Mouse (Mus musculus) neural tube, embryonic 12.5 days (tissue): ENCODE data around the gene Cpt1a. TPM values are rescaled to one million over a fixed set of nuclear protein-coding genes. Genes with fewer than 3 reads are reported as not detected.

Source experiments
- ATAC-seq: fragments of 200-750 bp; cut with Nextera tagmentation; 2 replicates; pipeline ENCODE4 v1.8.0; 2017; ENCODE audit warnings: low read depth, mild to moderate bottlenecking, moderate TSS enrichment, moderate library complexity; ENCODE audit not compliant: low FRiP score
- H3K27ac ChIP-seq: fragments of 300-500 bp; sonication (generic); 2 replicates; pipeline ENCODE4 v1.5.1; 2016
- H3K27me3 ChIP-seq: fragments of 300-500 bp; sonication (generic); replicated peaks from 2 replicates; pipeline ENCODE4 v1.6.1; 2016; ENCODE audit warnings: mild to moderate bottlenecking
- H3K36me3 ChIP-seq: fragments of 300-500 bp; sonication (generic); 2 replicates; pipeline ENCODE4 v1.6.1; 2016; ENCODE audit warnings: mild to moderate bottlenecking
- H3K4me1 ChIP-seq: fragments of 300-500 bp; sonication (generic); 2 replicates; pipeline ENCODE4 v1.6.1; 2016
- H3K4me2 ChIP-seq: fragments of 300-500 bp; sonication (generic); replicated peaks from 2 replicates; pipeline ENCODE4 v1.6.1; 2016; ENCODE audit warnings: mild to moderate bottlenecking
- H3K4me3 ChIP-seq: fragments of 300-500 bp; sonication (generic); 2 replicates; pipeline ENCODE4 v1.5.1; 2016
- H3K9ac ChIP-seq: fragments of 300-500 bp; sonication (generic); 2 replicates; pipeline ENCODE4 v1.6.1; 2016; ENCODE audit warnings: mild to moderate bottlenecking
- H3K9me3 ChIP-seq: fragments of 300-500 bp; sonication (generic); 2 replicates; pipeline ENCODE4 v1.6.1; 2016; ENCODE audit warnings: mild to moderate bottlenecking
- WGBS: fragments of 180-500 bp; shearing (Covaris S2); methylation state at CpG from one replicate; pipeline ENCODE4 v1.1.7; 2016; 5-methylcytosine and 5-hydroxymethylcytosine counted together
- polyA plus RNA-seq: library from polyadenylated mRNA; unstranded; fragments of >200 nt; fragmentation: Nextera tagmentation; extraction: Ambion mirVana; gene quantifications from 2 replicates; pipeline ENCODE4 v1.2.1, GENCODE M21; 2016

Gene Cpt1a
- polyA plus RNA-seq, 1 experiment from 2014 or later: 10.6 TPM

GRCm38 (mm10) chr19:3419251-3419650, 97.1 kb downstream of the Cpt1a start:
- Histone ChIP-seq H3K9me3 (no peaks in the 10 kb centered on the region), H3K27me3 (peaks cover 16% of the 10 kb centered on the region), H3K4me1 (peaks cover 5% of the 10 kb centered on the region; the same call in 1 of the 2 replicates), H3K4me3 (no peak overlapping the region), H3K9ac (no peak overlapping the region), H3K4me2 (no peak overlapping the region), H3K36me3 (no peaks in the 10 kb centered on the region), H3K27ac (no peak overlapping the region)
- ATAC-seq: no peak
- WGBS: 63% methylated on average over 5 of the region's 5 CpGs

- H3K9me3 ChIP-seq: no peaks in the 10 kb centered on the region
- no peak overlapping the region for H3K27ac ChIP-seq
- 39% methylated on average over 6 of the region's 6 CpGs for WGBS
- H3K4me3 ChIP-seq: no peak overlapping the region
- H3K4me2 ChIP-seq: no peak overlapping the region
- H3K36me3 ChIP-seq: no peaks in the 10 kb centered on the region
- H3K4me1 ChIP-seq: no peaks in the 10 kb centered on the region
- no peak overlapping the region for H3K9ac ChIP-seq
- no peaks in the 10 kb centered on the region for H3K27me3 ChIP-seq
- peak; percentile 55; the same call in 1 of the 2 replicates for ATAC-seq
Observed at GRCm38 (mm10) chr19:3422488-3422887, 100.4 kb downstream of the Cpt1a start.

DNA sequence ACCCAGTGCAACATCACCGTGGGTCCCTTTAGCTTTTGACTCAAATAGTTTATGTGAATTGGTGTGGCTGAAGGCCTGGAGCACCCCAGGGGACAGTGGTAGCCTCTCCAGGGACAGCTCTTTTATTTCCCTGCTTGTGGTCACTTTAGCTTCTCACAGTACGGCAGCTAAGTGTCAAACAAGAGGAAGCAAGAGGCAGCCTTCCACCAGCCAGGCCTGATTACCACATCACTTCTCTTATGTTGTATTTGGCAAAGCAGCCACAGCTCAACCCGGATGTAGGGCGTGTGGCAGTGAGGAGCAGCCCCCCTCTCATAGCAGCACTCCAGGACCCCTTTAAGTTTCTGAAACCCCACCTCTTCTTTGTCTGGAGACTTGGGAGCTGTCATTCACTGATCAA, 100.8 kb downstream of the Cpt1a start:
- no peaks in the 10 kb centered on the region for H3K27me3 ChIP-seq
- ATAC-seq: no peak
- H3K4me1 ChIP-seq: no peaks in the 10 kb centered on the region
- no peaks in the 10 kb centered on the region for H3K36me3 ChIP-seq
- H3K9me3 ChIP-seq: no peaks in the 10 kb centered on the region
- H3K4me2 ChIP-seq: no peak overlapping the region
- no peak overlapping the region for H3K9ac ChIP-seq
- no peak overlapping the region for H3K27ac ChIP-seq
- no peak overlapping the region for H3K4me3 ChIP-seq
- WGBS: 53% methylated on average over 4 of the region's 4 CpGs

GRCm38 (mm10) chr19:3424214-3424613, 102.1 kb downstream of the Cpt1a start:
- Histone ChIP-seq H3K4me2 (no peak overlapping the region), H3K9ac (no peak overlapping the region), H3K4me3 (no peak overlapping the region), H3K27ac (no peak overlapping the region), H3K4me1 (no peaks in the 10 kb centered on the region), H3K27me3 (no peaks in the 10 kb centered on the region), H3K9me3 (no peaks in the 10 kb centered on the region), H3K36me3 (no peaks in the 10 kb centered on the region)
- 84% methylated on average over 2 of the region's 2 CpGs for WGBS
- ATAC-seq: no peak

DNA sequence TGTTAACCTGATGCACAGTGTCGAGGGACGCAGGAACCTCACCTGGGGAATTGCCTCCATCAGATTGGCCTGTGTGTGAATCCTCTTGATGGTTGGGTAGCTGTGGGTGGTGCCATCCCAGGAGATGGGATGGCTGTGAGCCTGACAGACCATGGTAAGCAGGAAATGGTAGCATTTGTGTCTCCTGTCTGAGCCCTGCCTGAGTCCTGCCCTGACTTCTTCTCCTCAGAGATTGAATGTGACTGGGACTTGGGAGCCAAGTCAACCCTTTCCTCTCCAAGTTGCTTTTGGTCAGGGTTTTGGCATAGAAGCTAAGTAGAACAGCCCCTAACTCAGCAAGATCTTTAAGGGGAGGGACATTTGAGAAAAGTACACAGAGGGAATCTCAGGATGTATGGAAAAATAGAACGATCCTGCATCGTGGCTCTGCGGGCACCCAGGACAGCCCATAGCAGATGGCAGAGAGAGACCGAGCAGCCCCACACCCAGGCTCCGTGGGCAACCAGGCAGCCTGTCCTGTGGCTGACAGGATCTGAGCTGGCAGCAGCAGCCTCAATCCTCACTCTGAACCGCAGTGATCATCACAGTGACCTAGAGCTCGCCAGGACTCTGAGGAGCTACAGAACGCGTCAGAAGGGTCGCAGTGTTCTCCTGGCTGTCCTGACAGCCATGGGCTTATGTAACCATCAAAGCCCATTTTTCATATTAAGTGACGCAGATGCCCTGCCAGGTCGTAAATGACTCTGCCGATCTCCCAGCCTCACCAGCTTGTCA, 106.1 kb downstream of the Cpt1a start:
- no peaks in the 10 kb centered on the region for H3K4me1 ChIP-seq
- H3K9me3 ChIP-seq: no peaks in the 10 kb centered on the region
- WGBS: 85% methylated on average over 15 of the region's 15 CpGs
- no peak overlapping the region for H3K9ac ChIP-seq
- H3K36me3 ChIP-seq: no peaks in the 10 kb centered on the region
- no peak overlapping the region for H3K4me3 ChIP-seq
- H3K27ac ChIP-seq: no peak overlapping the region
- no peak for ATAC-seq
- H3K27me3 ChIP-seq: no peaks in the 10 kb centered on the region
- H3K4me2 ChIP-seq: no peak overlapping the region

DNA sequence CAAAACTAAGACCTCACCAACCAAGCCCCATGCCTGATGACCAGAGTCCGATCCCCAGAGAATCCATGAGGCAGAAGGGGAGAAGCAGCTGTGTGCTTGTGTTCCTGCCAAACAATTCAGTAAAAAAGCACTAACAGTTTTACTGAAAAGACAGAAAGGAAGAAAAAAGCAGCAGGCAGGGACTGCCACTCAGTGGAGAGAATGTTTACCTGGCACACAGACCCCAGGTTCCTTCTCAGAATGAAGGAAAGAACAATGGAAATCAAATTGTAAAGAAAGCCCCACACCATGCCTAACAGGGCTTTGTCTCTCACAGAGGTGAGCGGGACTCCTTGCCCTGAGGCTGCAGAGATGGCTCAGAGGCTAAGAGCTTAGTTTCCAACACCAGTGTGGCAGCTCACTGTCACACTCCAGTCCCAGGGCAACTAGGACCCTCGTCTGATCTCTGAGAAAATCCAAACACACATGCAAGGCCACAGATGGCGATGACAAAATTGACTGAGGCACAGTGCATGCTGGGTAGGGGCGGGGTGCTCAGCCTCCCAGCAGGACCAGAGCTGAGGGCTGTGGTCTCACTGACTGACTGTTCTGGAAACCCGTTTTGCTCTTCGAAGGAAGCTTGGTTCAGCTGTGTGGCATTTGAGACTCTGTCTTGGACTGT, 107.2 kb downstream of the Cpt1a start:
- ATAC-seq: no peak
- Histone ChIP-seq H3K9me3 (no peaks in the 10 kb centered on the region), H3K4me3 (no peak overlapping the region), H3K27ac (no peak overlapping the region), H3K9ac (no peak overlapping the region), H3K27me3 (no peaks in the 10 kb centered on the region), H3K4me2 (no peak overlapping the region), H3K36me3 (no peaks in the 10 kb centered on the region), H3K4me1 (no peaks in the 10 kb centered on the region)
- 51% methylated on average over 7 of the region's 7 CpGs for WGBS

DNA sequence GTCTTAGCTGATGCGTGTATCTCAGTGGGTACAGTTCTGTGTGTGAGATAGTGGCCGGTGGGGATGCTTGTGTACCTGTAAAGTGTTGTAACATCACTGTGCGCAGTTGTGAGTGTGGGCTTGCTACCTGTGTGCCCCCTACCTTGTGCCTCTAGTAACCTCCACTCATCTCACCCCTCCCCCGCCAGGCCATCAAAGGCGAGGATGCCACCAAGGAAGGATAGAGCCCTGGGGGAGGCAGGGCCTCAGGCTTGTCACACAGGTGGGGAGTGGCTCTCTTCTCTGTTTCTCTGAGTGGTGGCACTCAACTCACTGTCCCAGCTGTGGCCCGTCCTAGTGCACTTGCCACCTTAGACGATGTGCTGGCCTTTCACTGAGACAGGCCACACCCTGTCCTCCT, 108.9 kb downstream of the Cpt1a start:
- no peaks in the 10 kb centered on the region for H3K36me3 ChIP-seq
- H3K27me3 ChIP-seq: no peaks in the 10 kb centered on the region
- ATAC-seq: no peak
- H3K4me3 ChIP-seq: no peak overlapping the region
- no peak overlapping the region for H3K27ac ChIP-seq
- WGBS: 70% methylated on average over 7 of the region's 7 CpGs
- no peak overlapping the region for H3K9ac ChIP-seq
- no peaks in the 10 kb centered on the region for H3K4me1 ChIP-seq
- H3K4me2 ChIP-seq: no peak overlapping the region
- no peaks in the 10 kb centered on the region for H3K9me3 ChIP-seq

DNA sequence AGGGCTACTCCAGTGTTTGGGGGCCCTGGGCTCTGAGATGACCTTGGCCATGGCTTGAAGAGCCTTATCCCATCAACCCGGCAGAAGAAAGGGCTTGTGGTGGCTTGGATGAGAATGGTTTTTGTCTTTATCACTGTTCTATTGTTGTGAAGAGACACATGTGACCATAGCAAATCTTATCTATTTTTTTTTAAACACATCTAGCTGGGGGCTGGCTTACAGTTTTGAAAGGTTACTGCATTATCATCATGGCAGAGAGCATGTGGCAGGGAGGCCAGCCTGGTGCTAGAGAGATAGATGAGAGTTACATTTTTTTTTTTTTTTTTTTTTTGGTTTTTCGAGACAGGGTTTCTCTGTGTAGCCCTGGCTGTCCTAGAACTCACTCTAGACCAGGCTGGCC, 109.8 kb downstream of the Cpt1a start:
- Histone ChIP-seq H3K9me3 (no peaks in the 10 kb centered on the region), H3K4me3 (no peak overlapping the region), H3K9ac (no peak overlapping the region), H3K36me3 (no peaks in the 10 kb centered on the region), H3K4me2 (no peak overlapping the region), H3K27ac (no peak overlapping the region), H3K27me3 (no peaks in the 10 kb centered on the region), H3K4me1 (no peaks in the 10 kb centered on the region)
- 88% methylated on average over 2 of the region's 2 CpGs for WGBS
- no peak for ATAC-seq

DNA sequence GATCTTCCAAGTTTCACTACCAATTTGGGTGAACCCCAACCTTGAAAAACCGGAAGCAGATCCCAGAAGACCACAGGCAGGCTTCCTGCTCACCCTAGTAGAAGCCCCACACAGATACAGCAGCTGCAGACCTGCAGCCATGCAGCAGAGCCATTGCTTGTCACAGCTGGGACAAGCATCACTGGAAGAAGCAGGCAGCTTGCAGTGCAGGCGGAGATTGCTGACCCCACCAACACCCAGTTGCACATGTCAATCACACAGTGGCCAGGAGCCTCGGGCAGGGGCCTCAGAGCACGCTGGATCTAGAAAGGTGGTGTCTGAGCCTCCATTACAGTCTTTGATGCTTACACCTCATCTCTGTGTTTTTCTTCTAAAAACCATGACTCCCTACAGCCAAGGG, 112.0 kb downstream of the Cpt1a start:
- Histone ChIP-seq H3K36me3 (no peaks in the 10 kb centered on the region), H3K4me1 (no peaks in the 10 kb centered on the region), H3K27me3 (0 out of 2 replicates have a peak, but pooled peaks cover 3% of the 10 kb centered on the region), H3K4me2 (no peak overlapping the region), H3K9me3 (no peaks in the 10 kb centered on the region), H3K4me3 (no peak overlapping the region), H3K27ac (no peak overlapping the region), H3K9ac (no peak overlapping the region)
- no peak for ATAC-seq
- WGBS: 65% methylated on average over 4 of the region's 4 CpGs

GRCm38 (mm10) chr19:3434641-3435040, 112.5 kb downstream of the Cpt1a start:
- Histone ChIP-seq H3K27ac (no peak overlapping the region), H3K4me2 (no peak overlapping the region), H3K9me3 (no peaks in the 10 kb centered on the region), H3K4me1 (no peaks in the 10 kb centered on the region), H3K36me3 (no peaks in the 10 kb centered on the region), H3K9ac (no peak overlapping the region), H3K27me3 (0 out of 2 replicates have a peak, but pooled peaks cover 3% of the 10 kb centered on the region), H3K4me3 (no peak overlapping the region)
- WGBS: 52% methylated on average over 4 of the region's 4 CpGs
- no peak for ATAC-seq
